Mouse (Mus musculus): ENCODE results near the gene Mapk8ip1. TPM values are rescaled to one million over a fixed set of nuclear protein-coding genes. Genes with fewer than 3 reads are reported as not detected.

Gene Mapk8ip1
- polyA plus RNA-seq, 1 experiment from 2014 or later, result 48.1 TPM

- WGBS, result 89% methylated on average over 22 of the region's 22 CpGs
- Histone ChIP-seq H3K27ac (no peak overlapping the region), H3K9me3 (no peaks in the 10 kb centered on the region), H3K27me3 (ENCODE audit: poor library complexity, severe bottlenecking) (no peaks in the 10 kb centered on the region), H3K36me3 (replicated peaks) (peaks cover 82% of the 10 kb centered on the region), H3K4me1 (peaks cover 49% of the 10 kb centered on the region), H3K4me3 (no peak overlapping the region)
- DNase-seq (ENCODE audit: extremely low spot score, low spot score), result no peak
Measured at GRCm38 (mm10) chr2:92385113-92386051, 15.7 kb downstream of the Mapk8ip1 start.

GRCm38 (mm10) chr2:92384101-92384500, 17.0 kb downstream of the Mapk8ip1 start:
- no peak overlapping the region for H3K27ac ChIP-seq

GRCm38 (mm10) chr2:92382759-92383158, 18.3 kb downstream of the Mapk8ip1 start:
- Histone ChIP-seq H3K27ac (no peak overlapping the region), H3K4me1 (peaks cover 23% of the 10 kb centered on the region), H3K4me3 (no peak overlapping the region), H3K27me3 (ENCODE audit: poor library complexity, severe bottlenecking) (no peaks in the 10 kb centered on the region), H3K9me3 (no peaks in the 10 kb centered on the region), H3K36me3 (replicated peaks) (peaks cover 100% of the 10 kb centered on the region)
- no peak for DNase-seq (ENCODE audit: extremely low spot score, low spot score)
- 86% methylated on average over 4 of the region's 4 CpGs for WGBS

More at GRCm38 (mm10) chr2:92384101-92384500, 17.0 kb downstream of the Mapk8ip1 start:
- no peak for DNase-seq (ENCODE audit: extremely low spot score, low spot score)
- no peaks in the 10 kb centered on the region for H3K27me3 ChIP-seq (ENCODE audit: poor library complexity, severe bottlenecking)
- peaks cover 36% of the 10 kb centered on the region for H3K4me1 ChIP-seq
- no peaks in the 10 kb centered on the region for H3K9me3 ChIP-seq
- peaks cover 92% of the 10 kb centered on the region for H3K36me3 ChIP-seq (replicated peaks)
- H3K4me3 ChIP-seq, result no peak overlapping the region
- WGBS, result 85% methylated on average over 4 of the region's 4 CpGs

GRCm38 (mm10) chr2:92381901-92382588, 19.0 kb downstream of the Mapk8ip1 start, which contains the start of gene 1700029I15Rik:
Gene 1700029I15Rik, plus strand, starts transcription at chr2:92382538.
- Histone ChIP-seq H3K4me1 (peaks cover 16% of the 10 kb centered on the region; the same call in 1 of the 2 replicates), H3K27ac (no peak within 1 kb of the TSS), H3K36me3 (replicated peaks) (peaks cover 98% of the 10 kb centered on the region), H3K4me3 (no peak within 1 kb of the TSS), H3K9me3 (no peaks in the 10 kb centered on the region), H3K27me3 (ENCODE audit: poor library complexity, severe bottlenecking) (no peaks in the 10 kb centered on the region)
- 86% methylated on average over 5 of the region's 5 CpGs for WGBS
- DNase-seq (ENCODE audit: extremely low spot score, low spot score), result no peak

GRCm38 (mm10) chr2:92381161-92381560, 19.9 kb downstream of the Mapk8ip1 start:
- H3K27me3 ChIP-seq (ENCODE audit: poor library complexity, severe bottlenecking), result no peaks in the 10 kb centered on the region
- H3K9me3 ChIP-seq, result no peaks in the 10 kb centered on the region
- H3K4me3 ChIP-seq, result no peak overlapping the region
- H3K4me1 ChIP-seq, result peaks cover 20% of the 10 kb centered on the region
- H3K36me3 ChIP-seq (replicated peaks), result peaks cover 89% of the 10 kb centered on the region
- WGBS, result 86% methylated on average over 5 of the region's 5 CpGs
- no peak overlapping the region for H3K27ac ChIP-seq
- DNase-seq (ENCODE audit: extremely low spot score, low spot score), result no peak

- Histone ChIP-seq H3K27ac (peak overlapping the region; percentile 17; the same call in 1 of the 2 replicates), H3K36me3 (replicated peaks) (peaks cover 83% of the 10 kb centered on the region), H3K4me3 (no peak overlapping the region), H3K4me1 (peaks cover 26% of the 10 kb centered on the region), H3K27me3 (ENCODE audit: poor library complexity, severe bottlenecking) (no peaks in the 10 kb centered on the region), H3K9me3 (no peaks in the 10 kb centered on the region)
- 84% methylated on average over 6 of the region's 6 CpGs for WGBS
- DNase-seq (ENCODE audit: extremely low spot score, low spot score), result no peak
Measured at GRCm38 (mm10) chr2:92380495-92381050, 20.5 kb downstream of the Mapk8ip1 start.

- H3K27me3 ChIP-seq (ENCODE audit: poor library complexity, severe bottlenecking), result no peaks in the 10 kb centered on the region
- H3K27ac ChIP-seq, result no peak overlapping the region
- H3K4me1 ChIP-seq, result peaks cover 28% of the 10 kb centered on the region
- H3K4me3 ChIP-seq, result no peak overlapping the region
- H3K36me3 ChIP-seq (replicated peaks), result peaks cover 77% of the 10 kb centered on the region
- H3K9me3 ChIP-seq, result no peaks in the 10 kb centered on the region
- no peak for DNase-seq (ENCODE audit: extremely low spot score, low spot score)
- 82% methylated on average over 17 of the region's 17 CpGs for WGBS
Measured at GRCm38 (mm10) chr2:92379783-92380494, 21.1 kb downstream of the Mapk8ip1 start.

- DNase-seq (ENCODE audit: extremely low spot score, low spot score), result no peak
- Histone ChIP-seq H3K27me3 (ENCODE audit: poor library complexity, severe bottlenecking) (peaks cover 10% of the 10 kb centered on the region), H3K36me3 (replicated peaks) (peaks cover 51% of the 10 kb centered on the region), H3K4me3 (no peak overlapping the region), H3K27ac (no peak overlapping the region), H3K9me3 (no peaks in the 10 kb centered on the region), H3K4me1 (peaks cover 48% of the 10 kb centered on the region)
- 95% methylated on average over 7 of the region's 7 CpGs for WGBS
Measured at GRCm38 (mm10) chr2:92377320-92377719, 23.7 kb downstream of the Mapk8ip1 start.

- H3K9me3 ChIP-seq, result no peaks in the 10 kb centered on the region
- H3K4me1 ChIP-seq, result peaks cover 58% of the 10 kb centered on the region
- H3K27me3 ChIP-seq (ENCODE audit: poor library complexity, severe bottlenecking), result peaks cover 20% of the 10 kb centered on the region
- 83% methylated on average over 6 of the region's 6 CpGs for WGBS
- H3K36me3 ChIP-seq (replicated peaks), result peaks cover 41% of the 10 kb centered on the region
- peak overlapping the region; percentile 66 for H3K4me3 ChIP-seq
- no peak for DNase-seq (ENCODE audit: extremely low spot score, low spot score)
- H3K27ac ChIP-seq, result no peak overlapping the region
Measured at GRCm38 (mm10) chr2:92376300-92376699, 24.8 kb downstream of the Mapk8ip1 start.

GRCm38 (mm10) chr2:92375788-92376187, 25.3 kb downstream of the Mapk8ip1 start:
- H3K27ac ChIP-seq, result peak overlapping the region; percentile 90
- peaks cover 59% of the 10 kb centered on the region for H3K4me1 ChIP-seq
- peaks cover 25% of the 10 kb centered on the region for H3K27me3 ChIP-seq (ENCODE audit: poor library complexity, severe bottlenecking)
- peak overlapping the region; percentile 66 for H3K4me3 ChIP-seq
- no peak for DNase-seq (ENCODE audit: extremely low spot score, low spot score)
- no peaks in the 10 kb centered on the region for H3K9me3 ChIP-seq
- peaks cover 36% of the 10 kb centered on the region for H3K36me3 ChIP-seq (replicated peaks)
- WGBS, result 16% methylated on average over 10 of the region's 10 CpGs

GRCm38 (mm10) chr2:92375099-92375623, 25.9 kb downstream of the Mapk8ip1 start:
- Histone ChIP-seq H3K27me3 (ENCODE audit: poor library complexity, severe bottlenecking) (peaks cover 31% of the 10 kb centered on the region), H3K36me3 (replicated peaks) (peaks cover 29% of the 10 kb centered on the region), H3K4me3 (peak overlapping the region; percentile 66), H3K27ac (peak overlapping the region; percentile 90), H3K9me3 (no peaks in the 10 kb centered on the region), H3K4me1 (peaks cover 60% of the 10 kb centered on the region)
- DNase-seq (ENCODE audit: extremely low spot score, low spot score), result peak; percentile 93
- under 1% methylated on average over 29 of the region's 29 CpGs for WGBS

- Histone ChIP-seq H3K36me3 (replicated peaks) (peaks cover 23% of the 10 kb centered on the region), H3K9me3 (no peaks in the 10 kb centered on the region), H3K4me3 (peak within 1 kb of the TSS; percentile 66), H3K27ac (peak within 1 kb of the TSS; percentile 90), H3K4me1 (peaks cover 67% of the 10 kb centered on the region), H3K27me3 (ENCODE audit: poor library complexity, severe bottlenecking) (peaks cover 38% of the 10 kb centered on the region)
- peak; percentile 55 for DNase-seq (ENCODE audit: extremely low spot score, low spot score)
- 5% methylated on average over 16 of the region's 16 CpGs for WGBS
Measured at GRCm38 (mm10) chr2:92374514-92374913, 26.5 kb downstream of the Mapk8ip1 start, which contains the start of the genes Pex16 and Large2. Gene Pex16, plus strand, starts transcription at chr2:92374676. Gene Large2, minus strand, starts transcription at chr2:92374869.
